Mouse (Mus musculus) cortical plate, adult 2 months (tissue): ENCODE results near the gene Lxn.

Experiments used
- CTCF ChIP-seq: fragments of 200-500 bp; IDR thresholded peaks from 2 replicates; pipeline ENCODE4 v1.5.1; 2011; ENCODE audit warnings: mild to moderate bottlenecking, control low read depth, low read length; ENCODE audit not compliant: insufficient read depth; ENCODE audit errors: extremely low read depth
- POLR2A ChIP-seq: fragments of 200-500 bp; IDR thresholded peaks from 2 replicates; pipeline ENCODE4 v1.6.1; 2011; ENCODE audit warnings: mild to moderate bottlenecking, low read length, control low read depth; ENCODE audit not compliant: insufficient read depth; ENCODE audit errors: extremely low read depth

DNA sequence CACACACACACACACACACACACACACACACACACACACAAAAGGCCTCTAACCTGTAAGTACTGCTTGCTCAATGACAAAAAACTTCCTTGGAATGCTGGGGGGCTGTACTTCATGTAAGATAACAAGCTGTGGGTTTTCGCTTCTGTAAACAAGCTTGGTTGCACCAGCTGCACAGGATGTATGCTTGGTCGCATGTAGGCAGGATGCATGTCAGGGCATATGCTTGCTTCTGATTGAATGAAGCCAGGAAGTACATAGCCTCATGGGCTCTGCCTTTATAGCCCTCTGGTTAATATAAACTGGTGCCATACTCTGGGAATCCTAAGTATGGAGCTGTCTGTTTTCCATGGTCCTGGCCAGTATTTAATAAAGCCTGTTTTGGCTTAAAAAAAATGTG is 34.3 kb upstream of the Lxn start:
- TF ChIP-seq CTCF (no peak), POLR2A (no peak)
